Mouse (Mus musculus): ENCODE results near the gene Rsph1. TPM values are rescaled to one million over a fixed set of nuclear protein-coding genes. Genes with fewer than 3 reads are reported as not detected.

Rsph1 gene
- total RNA-seq (2014; rRNA removed; ENCODE audit: low replicate concordance) = 0.27 TPM in 1 of 2 replicates, not detected in the other
- polyA plus RNA-seq (2015; fragmentation: Nextera tagmentation; extraction: Ambion mirVana) = 1.6 and 2.3 TPM in 2 replicates

GRCm38 (mm10) chr17:31276922-31277918 lies at the start of gene Rsph1:
TSS of gene Rsph1 (minus strand) at chr17:31277383.
- Histone ChIP-seq H3K9ac (replicated peaks; ENCODE audit: low read depth, low read length) (no peak within 1 kb of the TSS), H3K36me3 (replicated peaks; ENCODE audit: control insufficient read depth, insufficient read depth, low read length) (no peaks in the 10 kb centered on the region), H3K4me3 (ENCODE audit: low read depth, low read length) (peak within 1 kb of the TSS; percentile 47), H3K27ac (ENCODE audit: low read depth) (no peak within 1 kb of the TSS), H3K4me2 (ENCODE audit: low read depth, low read length) (peak within 1 kb of the TSS; percentile 71), H3K27me3 (ENCODE audit: control insufficient read depth, insufficient read depth, low read length) (no peaks in the 10 kb centered on the region), H3K4me1 (ENCODE audit: control insufficient read depth, insufficient read depth) (no peaks in the 10 kb centered on the region), H3K9me3 (replicated peaks; ENCODE audit: control insufficient read depth, low read length) (no peaks in the 10 kb centered on the region)
- TF ChIP-seq EP300 (IDR thresholded peaks at IDR 0.05; ENCODE audit: low read depth) = no peak
- no peak for TF ChIP-seq CTCF (IDR thresholded peaks at IDR 0.05; ENCODE audit: low read depth)
- DNase-seq (ENCODE audit: low spot score) (peak; percentile 87), ATAC-seq (ENCODE audit: insufficient read depth, low read depth) (peak; percentile 93)
- WGBS = 10% methylated on average over 44 of the region's 44 CpGs

DNA sequence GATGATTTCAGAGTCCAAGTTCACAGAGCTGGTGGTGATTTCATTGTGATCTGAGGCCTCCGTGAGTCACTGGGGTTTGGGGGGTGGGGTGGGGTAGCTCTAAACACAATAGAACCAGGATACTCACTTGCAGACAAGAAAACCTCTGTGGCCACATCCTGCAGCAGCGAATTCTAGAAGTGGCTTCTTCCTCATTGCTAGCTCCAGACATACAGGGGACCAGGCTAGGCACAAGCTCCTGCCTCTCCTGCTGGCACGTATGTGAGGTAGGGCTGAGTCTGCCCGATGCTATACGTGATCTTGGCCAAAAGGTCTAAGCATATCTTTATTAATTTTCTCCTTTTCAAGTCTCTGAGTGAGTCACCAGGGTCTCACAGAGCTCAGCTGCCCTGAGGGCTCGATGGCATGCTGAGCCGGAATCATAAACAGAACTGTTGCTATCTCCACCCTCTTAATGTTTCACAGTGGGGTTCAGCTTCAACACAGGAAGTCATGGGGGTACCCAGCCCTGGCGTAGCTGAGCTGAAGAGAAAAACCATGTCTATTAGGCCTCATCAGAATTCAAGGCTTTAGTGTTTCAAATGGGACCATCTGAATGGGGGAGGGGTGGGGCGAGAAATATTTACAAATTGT lies 49.2 kb upstream of the Rsph1 start:
- H3K4me1 ChIP-seq (ENCODE audit: control insufficient read depth, insufficient read depth) = peaks cover 3% of the 10 kb centered on the region; the same call in 1 of the 2 replicates
- H3K4me3 ChIP-seq (ENCODE audit: low read depth, low read length) = no peak overlapping the region
- no peak overlapping the region for H3K9ac ChIP-seq (replicated peaks; ENCODE audit: low read depth, low read length)
- WGBS = 54% methylated on average over 9 of the region's 9 CpGs
- H3K4me2 ChIP-seq (ENCODE audit: low read depth, low read length) = no peak overlapping the region
- no peak overlapping the region for H3K27ac ChIP-seq (ENCODE audit: low read depth)
- no peaks in the 10 kb centered on the region for H3K36me3 ChIP-seq (replicated peaks; ENCODE audit: control insufficient read depth, insufficient read depth, low read length)
- H3K9me3 ChIP-seq (replicated peaks; ENCODE audit: control insufficient read depth, low read length) = no peaks in the 10 kb centered on the region
- no peak for TF ChIP-seq EP300 (IDR thresholded peaks at IDR 0.05; ENCODE audit: low read depth)
- no peak for TF ChIP-seq CTCF (IDR thresholded peaks at IDR 0.05; ENCODE audit: low read depth)
- H3K27me3 ChIP-seq (ENCODE audit: control insufficient read depth, insufficient read depth, low read length) = no peaks in the 10 kb centered on the region
- DNase-seq (ENCODE audit: low spot score) (no peak), ATAC-seq (ENCODE audit: insufficient read depth, low read depth) (no peak)

DNA sequence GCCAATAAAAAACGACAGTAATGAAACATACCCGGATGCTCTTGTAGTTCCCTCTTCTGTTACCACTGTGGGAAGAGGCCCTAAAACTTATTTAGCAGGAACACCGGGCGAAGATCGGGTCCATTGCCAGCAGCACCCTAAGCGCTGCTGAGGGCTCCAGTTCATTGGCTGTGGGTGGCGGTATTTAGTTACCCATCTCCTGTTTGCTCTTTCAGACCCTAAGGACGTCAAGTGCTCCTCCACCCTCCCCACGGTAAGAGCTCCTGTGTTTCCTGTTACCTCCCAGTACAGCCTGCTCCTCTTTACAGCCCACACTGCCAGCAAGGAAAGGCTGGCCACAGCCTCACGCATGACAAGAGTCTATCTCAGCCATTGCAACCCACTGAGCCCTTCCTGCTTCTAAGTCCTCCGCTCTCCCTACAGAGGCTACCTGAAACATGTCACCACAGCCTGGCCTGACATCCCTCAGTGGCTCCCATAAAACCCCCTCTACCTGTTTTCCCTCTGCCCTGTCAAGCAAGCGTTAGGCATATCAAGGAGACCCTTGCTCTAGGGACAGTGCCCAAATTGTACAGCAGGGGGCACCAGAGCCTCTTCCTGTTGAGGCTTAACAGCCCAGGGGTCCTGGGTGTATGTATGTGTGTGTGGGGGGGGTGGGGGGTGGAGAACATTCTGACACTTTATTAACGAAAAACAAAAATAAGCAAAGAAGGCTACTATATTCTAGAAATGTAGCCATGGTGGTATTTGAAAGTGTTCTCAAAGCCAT lies 48.5 kb upstream of the Rsph1 start:
- no peak overlapping the region for H3K27ac ChIP-seq (ENCODE audit: low read depth)
- H3K36me3 ChIP-seq (replicated peaks; ENCODE audit: control insufficient read depth, insufficient read depth, low read length) = no peaks in the 10 kb centered on the region
- no peaks in the 10 kb centered on the region for H3K9me3 ChIP-seq (replicated peaks; ENCODE audit: control insufficient read depth, low read length)
- H3K4me3 ChIP-seq (ENCODE audit: low read depth, low read length) = no peak overlapping the region
- no peaks in the 10 kb centered on the region for H3K27me3 ChIP-seq (ENCODE audit: control insufficient read depth, insufficient read depth, low read length)
- TF ChIP-seq EP300 (IDR thresholded peaks at IDR 0.05; ENCODE audit: low read depth) (no peak), CTCF (IDR thresholded peaks at IDR 0.05; ENCODE audit: low read depth) (peak; percentile 57)
- DNase-seq (ENCODE audit: low spot score) (no peak), ATAC-seq (ENCODE audit: insufficient read depth, low read depth) (no peak)
- no peak overlapping the region for H3K4me2 ChIP-seq (ENCODE audit: low read depth, low read length)
- 64% methylated on average over 13 of the region's 13 CpGs for WGBS
- H3K9ac ChIP-seq (replicated peaks; ENCODE audit: low read depth, low read length) = no peak overlapping the region
- peaks cover 9% of the 10 kb centered on the region; the same call in 1 of the 2 replicates for H3K4me1 ChIP-seq (ENCODE audit: control insufficient read depth, insufficient read depth)

DNA sequence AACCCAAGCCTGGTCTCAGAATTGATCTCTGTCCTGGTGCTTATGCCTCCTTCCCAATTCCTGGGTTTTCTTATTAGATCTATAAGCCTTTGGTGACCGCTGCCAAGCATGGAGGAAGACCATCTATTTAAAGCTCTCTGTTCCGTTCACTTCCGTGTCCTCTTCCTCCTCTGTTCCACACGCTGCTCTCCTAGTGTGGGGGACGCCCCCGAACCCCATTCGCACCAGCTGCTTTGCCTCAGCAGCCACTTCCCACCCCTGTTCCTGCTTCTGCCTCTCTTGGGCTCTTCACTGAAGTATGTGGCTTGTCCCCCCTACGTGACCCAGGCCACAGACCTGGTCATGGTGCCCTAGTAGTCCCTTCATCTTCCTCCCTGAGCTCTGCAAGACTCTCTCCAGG lies 47.0 kb upstream of the Rsph1 start:
- H3K9ac ChIP-seq (replicated peaks; ENCODE audit: low read depth, low read length) = no peak overlapping the region
- no peak overlapping the region for H3K4me3 ChIP-seq (ENCODE audit: low read depth, low read length)
- H3K4me1 ChIP-seq (ENCODE audit: control insufficient read depth, insufficient read depth) = peaks cover 9% of the 10 kb centered on the region; the same call in 1 of the 2 replicates
- H3K36me3 ChIP-seq (replicated peaks; ENCODE audit: control insufficient read depth, insufficient read depth, low read length) = no peaks in the 10 kb centered on the region
- ATAC-seq (ENCODE audit: insufficient read depth, low read depth) = no peak
- H3K27ac ChIP-seq (ENCODE audit: low read depth) = no peak overlapping the region
- no peak for DNase-seq (ENCODE audit: low spot score)
- WGBS = 77% methylated on average over 8 of the region's 8 CpGs
- no peaks in the 10 kb centered on the region for H3K27me3 ChIP-seq (ENCODE audit: control insufficient read depth, insufficient read depth, low read length)
- H3K4me2 ChIP-seq (ENCODE audit: low read depth, low read length) = no peak overlapping the region
- H3K9me3 ChIP-seq (replicated peaks; ENCODE audit: control insufficient read depth, low read length) = no peaks in the 10 kb centered on the region
- TF ChIP-seq CTCF (IDR thresholded peaks at IDR 0.05; ENCODE audit: low read depth) (no peak), EP300 (IDR thresholded peaks at IDR 0.05; ENCODE audit: low read depth) (no peak)

DNA sequence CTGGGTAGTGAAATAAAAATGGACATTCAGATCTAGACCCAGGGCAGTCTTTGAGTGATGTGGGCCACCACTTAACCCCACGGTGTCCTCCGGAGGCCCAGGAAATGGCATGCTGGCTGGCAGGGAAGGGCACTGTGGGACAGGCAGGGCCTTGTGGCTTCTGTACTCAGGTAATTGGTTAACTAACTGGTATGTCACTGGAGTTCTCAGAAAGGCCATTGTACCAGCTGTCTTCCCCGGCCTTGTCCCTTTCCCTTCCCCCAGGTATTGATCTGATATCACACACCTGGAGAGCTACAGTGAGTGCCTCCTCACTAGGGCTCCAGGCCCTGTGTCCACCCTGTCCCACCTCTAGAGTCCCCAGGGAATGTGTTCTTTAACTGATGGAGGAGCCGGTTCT lies 46.2 kb upstream of the Rsph1 start:
- TF ChIP-seq CTCF (IDR thresholded peaks at IDR 0.05; ENCODE audit: low read depth) = no peak
- TF ChIP-seq EP300 (IDR thresholded peaks at IDR 0.05; ENCODE audit: low read depth) = no peak
- no peaks in the 10 kb centered on the region for H3K27me3 ChIP-seq (ENCODE audit: control insufficient read depth, insufficient read depth, low read length)
- no peak overlapping the region for H3K27ac ChIP-seq (ENCODE audit: low read depth)
- H3K4me3 ChIP-seq (ENCODE audit: low read depth, low read length) = no peak overlapping the region
- ATAC-seq (ENCODE audit: insufficient read depth, low read depth) = no peak
- DNase-seq (ENCODE audit: low spot score) = no peak
- WGBS = 79% methylated on average over 4 of the region's 4 CpGs
- no peak overlapping the region for H3K9ac ChIP-seq (replicated peaks; ENCODE audit: low read depth, low read length)
- peaks cover 9% of the 10 kb centered on the region; the same call in 1 of the 2 replicates for H3K4me1 ChIP-seq (ENCODE audit: control insufficient read depth, insufficient read depth)
- H3K4me2 ChIP-seq (ENCODE audit: low read depth, low read length) = no peak overlapping the region
- H3K36me3 ChIP-seq (replicated peaks; ENCODE audit: control insufficient read depth, insufficient read depth, low read length) = no peaks in the 10 kb centered on the region
- no peaks in the 10 kb centered on the region for H3K9me3 ChIP-seq (replicated peaks; ENCODE audit: control insufficient read depth, low read length)
